Mouse (Mus musculus) neural tube, embryonic 10.5 days (tissue): ENCODE measurements around the gene Gpr68.

Source experiments
- DNase-seq: peaks from one replicate; pipeline ENCODE4 v3.0.0-alpha.2; 2017; ENCODE audit warnings: low spot score; ENCODE audit errors: extremely low spot score

The Gpr68 gene

GRCm38 (mm10) chr12:100837208-100837607 lies 70.8 kb downstream of the Gpr68 start:
- DNase-seq = no peak

- no peak for DNase-seq
Observed at GRCm38 (mm10) chr12:100831629-100832325, 76.2 kb downstream of the Gpr68 start.

GRCm38 (mm10) chr12:100831021-100831420 lies 77.0 kb downstream of the Gpr68 start:
- DNase-seq = no peak
